Mouse (Mus musculus) kidney, embryonic 14.5 days (tissue): Measurements from ENCODE around the gene Ces2b. TPM values are rescaled to one million over a fixed set of nuclear protein-coding genes. Genes with fewer than 3 reads are reported as not detected.

ENCODE experiments used
- polyA plus RNA-seq: library from polyadenylated mRNA; unstranded; fragments of >200 nt; fragmentation: Nextera tagmentation; extraction: Ambion mirVana; gene quantifications from 2 replicates; pipeline ENCODE4 v1.2.1, GENCODE M21; 2014

Gene Ces2b
- polyA plus RNA-seq, 1 experiment from 2014 or later, result 0.46 TPM

Other genes with a start within 250 kb of the Ces2b start
- 15.1 and 18.7 TPM in 2 replicates for gene Pdp2, start 240.1 kb upstream of the Ces2b start, polyA plus RNA-seq
- 166 and 200 TPM in 2 replicates for gene Cdh16, start 207.2 kb upstream of the Ces2b start, polyA plus RNA-seq
- 13.9 and 14.5 TPM in 2 replicates for gene Rrad, start 200.2 kb upstream of the Ces2b start, polyA plus RNA-seq
- gene Ciao2b, start 189.6 kb upstream of the Ces2b start, polyA plus RNA-seq, result 94.4 and 111 TPM in 2 replicates
- not detected in 2 replicates for gene Ces2a, start 97.6 kb upstream of the Ces2b start, polyA plus RNA-seq
- 0.11 TPM in 1 of 2 replicates, not detected in the other for gene Ces2c, start 15.5 kb downstream of the Ces2b start, polyA plus RNA-seq
- 0.40 and 0.58 TPM in 2 replicates for gene Ces2e, start 94.7 kb downstream of the Ces2b start, polyA plus RNA-seq
- 0.07 TPM in 1 of 2 replicates, not detected in the other for gene Ces2f, start 115.8 kb downstream of the Ces2b start, polyA plus RNA-seq
- 0.07 TPM in 1 of 2 replicates, not detected in the other for gene Ces2g, start 130.1 kb downstream of the Ces2b start, polyA plus RNA-seq
- not detected in 2 replicates for gene Ces2h, start 169.3 kb downstream of the Ces2b start, polyA plus RNA-seq
- gene Ces3a, start 217.0 kb downstream of the Ces2b start, polyA plus RNA-seq, result not detected in 2 replicates